Mouse (Mus musculus): Measurements from ENCODE around the gene Orai1. TPM values are rescaled to one million over a fixed set of nuclear protein-coding genes. Genes with fewer than 3 reads are reported as not detected.

The Orai1 gene
- polyA plus RNA-seq, 1 experiment from 2014 or later: 7.8 TPM

DNA sequence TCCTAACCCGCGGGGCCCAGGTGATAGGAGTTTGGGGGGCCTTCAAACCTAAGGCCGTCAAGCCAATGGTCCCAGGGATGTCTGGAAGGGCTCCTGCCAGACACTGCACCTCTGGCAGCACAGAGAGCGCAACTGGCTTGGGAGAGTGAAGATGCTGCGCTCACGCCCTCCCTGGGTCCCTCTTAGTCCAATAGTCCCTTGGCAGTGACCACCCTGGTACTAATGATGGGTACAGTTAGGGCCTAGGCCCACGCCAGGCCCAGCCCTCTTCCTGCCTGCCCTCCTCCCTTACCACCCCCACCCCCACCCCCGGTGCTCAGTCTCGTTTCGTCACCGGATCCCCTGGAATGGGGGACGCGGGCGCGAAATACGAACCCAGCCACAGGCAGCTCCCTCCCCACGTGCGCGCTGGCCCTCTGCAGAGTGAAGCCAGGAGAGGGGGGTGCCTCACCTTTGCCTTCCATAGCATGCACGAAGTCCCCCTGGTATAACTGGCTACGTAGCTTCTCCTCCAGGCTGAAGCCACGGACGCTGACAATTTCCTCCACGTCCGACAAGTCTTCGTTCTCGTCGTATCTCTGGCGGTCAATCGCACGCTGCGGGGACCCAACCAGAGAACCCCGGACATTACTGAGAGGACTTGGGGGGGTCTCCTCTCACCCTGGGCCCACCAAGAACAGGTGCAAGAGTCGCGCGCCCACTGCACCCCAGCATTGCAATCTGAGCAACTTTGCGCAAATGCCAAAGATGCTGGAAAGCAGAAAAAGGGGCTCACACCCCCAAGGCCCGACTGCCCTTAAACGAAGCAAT is 27.5 kb upstream of the Orai1 start:
- H3K27me3 ChIP-seq: peaks cover 50% of the 10 kb centered on the region
- 7% methylated on average over 39 of the region's 39 CpGs for WGBS (ENCODE audit: insufficient replicate concordance)
- no peaks in the 10 kb centered on the region for H3K9me3 ChIP-seq (replicated peaks)
- H3K36me3 ChIP-seq (replicated peaks): no peaks in the 10 kb centered on the region
- no peak overlapping the region for H3K27ac ChIP-seq (replicated peaks)
- H3K4me1 ChIP-seq (replicated peaks): peaks cover 43% of the 10 kb centered on the region
- H3K4me3 ChIP-seq (replicated peaks): peak overlapping the region; percentile 70
- H3K9ac ChIP-seq: peak overlapping the region; percentile 60
- H3K4me2 ChIP-seq: peak overlapping the region; percentile 91
- ATAC-seq (ENCODE audit: insufficient read depth): no peak

DNA sequence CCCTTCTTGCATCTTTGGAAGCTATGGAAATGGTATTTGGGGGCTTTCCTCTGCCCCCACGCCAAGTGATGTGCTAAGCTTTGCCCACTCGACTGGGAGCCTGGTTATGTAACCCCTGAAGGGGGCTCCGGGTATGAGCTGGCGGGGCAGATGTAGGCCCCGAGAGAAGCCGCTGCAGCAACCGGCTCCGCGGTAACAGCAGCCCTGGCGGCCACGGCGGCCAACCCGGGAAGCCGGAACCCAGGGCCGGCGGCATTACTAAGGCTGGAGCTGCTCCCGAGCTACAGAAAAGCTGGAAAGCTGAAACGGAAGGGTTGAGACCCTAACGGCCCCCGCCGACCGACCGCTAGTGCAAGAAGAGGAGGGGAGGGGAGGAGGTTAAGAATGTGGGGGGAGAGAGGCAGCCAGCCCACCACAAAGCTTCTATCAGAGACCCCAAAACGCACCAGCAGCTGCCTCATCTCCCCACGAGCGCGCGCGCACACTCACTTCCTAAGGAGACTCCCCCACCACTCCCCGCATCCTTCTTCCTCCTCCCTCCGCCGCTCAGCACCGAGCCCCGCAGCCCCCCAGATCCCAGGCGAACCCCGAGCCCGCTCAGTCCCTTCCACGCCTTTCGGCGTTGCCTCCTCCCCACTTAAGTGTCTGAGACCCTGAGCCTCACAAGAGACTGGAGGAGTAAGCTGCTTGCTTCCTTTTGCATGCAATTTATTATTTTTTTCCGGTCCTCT is 26.7 kb upstream of the Orai1 start:
- Histone ChIP-seq H3K9ac (peak overlapping the region; percentile 60), H3K36me3 (replicated peaks) (no peaks in the 10 kb centered on the region), H3K4me2 (peak overlapping the region; percentile 91), H3K9me3 (replicated peaks) (no peaks in the 10 kb centered on the region), H3K4me1 (replicated peaks) (peaks cover 43% of the 10 kb centered on the region), H3K4me3 (replicated peaks) (peak overlapping the region; percentile 70), H3K27me3 (peaks cover 50% of the 10 kb centered on the region), H3K27ac (replicated peaks) (0 out of 2 replicates have a peak overlapping the region, but pooled peaks have one; percentile 24)
- WGBS (ENCODE audit: insufficient replicate concordance): 1% methylated on average over 37 of the region's 41 CpGs
- peak; percentile 22; the same call in 1 of the 2 replicates for ATAC-seq (ENCODE audit: insufficient read depth)

DNA sequence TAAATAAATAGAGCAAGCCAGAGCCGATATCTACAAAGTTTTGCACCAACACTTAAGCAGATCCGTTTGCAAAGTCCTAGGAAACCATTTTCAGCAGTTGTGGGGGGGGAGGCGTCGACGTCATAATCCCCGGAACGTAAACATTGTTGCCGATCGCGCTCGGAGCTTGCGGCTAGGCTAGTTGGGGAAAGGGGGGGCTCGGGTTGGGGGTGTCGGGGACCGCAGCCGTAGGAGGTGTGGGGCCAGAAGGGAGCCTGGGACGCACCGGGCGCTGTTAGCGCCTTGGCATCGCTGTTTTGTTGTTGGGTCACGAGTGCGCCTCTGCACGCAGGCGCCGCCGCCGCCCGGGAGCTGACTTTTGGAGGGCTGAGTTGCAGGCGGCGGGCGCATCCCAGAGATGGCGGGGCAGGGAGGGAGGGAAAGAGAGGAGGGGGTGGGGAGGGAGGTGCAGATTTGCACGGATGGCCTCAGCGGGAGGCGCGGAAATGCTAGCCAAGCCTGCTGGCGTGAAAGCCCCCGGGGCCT is 25.8 kb upstream of the Orai1 start:
- ATAC-seq (ENCODE audit: insufficient read depth): peak; percentile 35; the same call in 1 of the 2 replicates
- H3K27ac ChIP-seq (replicated peaks): peak overlapping the region; percentile 66; the same call in 1 of the 2 replicates
- H3K9me3 ChIP-seq (replicated peaks): no peaks in the 10 kb centered on the region
- peaks cover 46% of the 10 kb centered on the region for H3K27me3 ChIP-seq
- peak overlapping the region; percentile 91 for H3K4me2 ChIP-seq
- H3K36me3 ChIP-seq (replicated peaks): no peaks in the 10 kb centered on the region
- peak overlapping the region; percentile 60 for H3K9ac ChIP-seq
- H3K4me3 ChIP-seq (replicated peaks): peak overlapping the region; percentile 70
- H3K4me1 ChIP-seq (replicated peaks): peaks cover 43% of the 10 kb centered on the region
- under 1% methylated on average over 39 of the region's 39 CpGs for WGBS (ENCODE audit: insufficient replicate concordance)

DNA sequence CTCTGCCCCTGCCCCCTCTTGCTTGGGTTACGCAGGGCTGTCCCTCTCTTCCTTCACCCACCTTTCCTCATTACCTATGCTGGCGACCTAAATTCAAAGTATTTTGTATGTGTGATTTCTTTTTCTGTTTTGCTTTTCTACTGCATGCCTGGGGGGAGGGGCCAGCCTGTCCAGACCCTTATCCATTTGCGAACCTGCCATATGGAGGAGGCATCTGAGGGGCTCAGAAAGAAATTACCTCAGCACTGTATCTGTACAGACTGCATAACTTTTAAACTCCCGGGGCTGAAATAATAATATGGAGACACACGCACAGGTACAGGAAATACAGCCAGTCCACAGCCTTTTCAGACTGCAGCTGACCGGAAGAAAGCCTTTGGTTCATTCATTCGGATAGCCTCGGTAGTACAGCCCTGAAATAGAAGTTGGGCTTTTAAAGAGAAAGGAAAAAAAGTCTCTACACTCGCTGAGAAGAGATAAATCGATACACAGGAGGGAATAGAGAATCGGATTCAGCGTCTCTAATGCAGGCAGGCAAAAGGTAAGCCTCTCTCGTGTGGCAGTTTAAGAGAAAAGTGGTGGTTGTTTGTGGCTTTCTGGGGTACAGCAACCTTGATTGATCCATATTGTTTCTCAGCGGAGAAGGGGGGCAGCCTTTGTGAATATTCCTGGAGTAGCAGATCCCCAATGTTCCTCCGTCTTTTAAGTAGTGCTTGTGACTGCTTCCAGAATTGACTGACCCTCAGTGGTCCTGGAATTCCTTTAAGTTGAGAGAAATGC is 25.1 kb upstream of the Orai1 start, which contains the start of gene Kdm2b:
Gene Kdm2b (minus strand): TSS at position 273 of the 780 bp plus-strand sequence.
- Histone ChIP-seq H3K9ac (peak within 1 kb of the TSS; percentile 60), H3K9me3 (replicated peaks) (no peaks in the 10 kb centered on the region), H3K4me2 (peak within 1 kb of the TSS; percentile 91), H3K36me3 (replicated peaks) (no peaks in the 10 kb centered on the region), H3K27ac (replicated peaks) (peak within 1 kb of the TSS; percentile 66; the same call in 1 of the 2 replicates), H3K27me3 (peaks cover 46% of the 10 kb centered on the region), H3K4me3 (replicated peaks) (peak within 1 kb of the TSS; percentile 70), H3K4me1 (replicated peaks) (peaks cover 46% of the 10 kb centered on the region)
- no peak for ATAC-seq (ENCODE audit: insufficient read depth)
- 8% methylated on average over 15 of the region's 15 CpGs for WGBS (ENCODE audit: insufficient replicate concordance)

DNA sequence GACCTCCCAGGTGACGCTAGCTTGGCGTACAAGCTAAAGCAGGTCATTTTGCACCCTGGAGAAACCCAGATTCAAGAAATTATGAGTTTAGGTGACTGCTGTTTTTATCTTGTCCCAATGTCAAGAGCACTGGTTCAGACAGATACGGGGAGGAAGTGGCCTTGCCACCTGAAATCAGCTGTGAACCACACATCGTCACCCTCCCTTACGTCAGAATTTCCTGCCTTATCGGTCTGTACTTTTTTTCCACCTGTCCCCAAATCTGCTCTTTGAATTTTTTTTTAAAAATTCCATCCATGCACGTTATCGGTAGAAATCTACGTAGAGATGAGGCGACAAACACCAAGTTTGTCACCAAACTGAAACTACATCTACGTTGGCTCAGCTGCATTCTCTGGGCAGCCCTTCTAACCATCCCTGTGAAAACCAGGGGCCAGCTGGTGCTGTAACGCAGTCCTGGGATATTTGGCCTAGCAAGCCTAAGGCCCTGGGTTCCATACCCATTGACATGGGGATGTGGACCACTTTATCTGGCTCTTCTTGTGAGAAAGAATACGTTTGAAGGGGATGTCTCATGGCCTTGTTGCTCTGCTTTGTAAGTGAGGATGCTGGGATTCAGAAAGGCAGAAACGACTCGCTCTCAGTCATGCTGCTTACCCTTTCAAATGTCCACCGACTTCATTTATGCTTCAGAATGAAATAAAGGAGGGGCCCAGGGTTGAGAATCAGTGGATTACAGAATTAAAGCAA is 24.3 kb upstream of the Orai1 start:
- peaks cover 46% of the 10 kb centered on the region for H3K27me3 ChIP-seq
- peak overlapping the region; percentile 70 for H3K4me3 ChIP-seq (replicated peaks)
- H3K9me3 ChIP-seq (replicated peaks): no peaks in the 10 kb centered on the region
- H3K4me1 ChIP-seq (replicated peaks): peaks cover 49% of the 10 kb centered on the region
- no peaks in the 10 kb centered on the region for H3K36me3 ChIP-seq (replicated peaks)
- H3K9ac ChIP-seq: no peak overlapping the region
- no peak for ATAC-seq (ENCODE audit: insufficient read depth)
- peak overlapping the region; percentile 91 for H3K4me2 ChIP-seq
- 24% methylated on average over 16 of the region's 16 CpGs for WGBS (ENCODE audit: insufficient replicate concordance)
- H3K27ac ChIP-seq (replicated peaks): no peak overlapping the region

DNA sequence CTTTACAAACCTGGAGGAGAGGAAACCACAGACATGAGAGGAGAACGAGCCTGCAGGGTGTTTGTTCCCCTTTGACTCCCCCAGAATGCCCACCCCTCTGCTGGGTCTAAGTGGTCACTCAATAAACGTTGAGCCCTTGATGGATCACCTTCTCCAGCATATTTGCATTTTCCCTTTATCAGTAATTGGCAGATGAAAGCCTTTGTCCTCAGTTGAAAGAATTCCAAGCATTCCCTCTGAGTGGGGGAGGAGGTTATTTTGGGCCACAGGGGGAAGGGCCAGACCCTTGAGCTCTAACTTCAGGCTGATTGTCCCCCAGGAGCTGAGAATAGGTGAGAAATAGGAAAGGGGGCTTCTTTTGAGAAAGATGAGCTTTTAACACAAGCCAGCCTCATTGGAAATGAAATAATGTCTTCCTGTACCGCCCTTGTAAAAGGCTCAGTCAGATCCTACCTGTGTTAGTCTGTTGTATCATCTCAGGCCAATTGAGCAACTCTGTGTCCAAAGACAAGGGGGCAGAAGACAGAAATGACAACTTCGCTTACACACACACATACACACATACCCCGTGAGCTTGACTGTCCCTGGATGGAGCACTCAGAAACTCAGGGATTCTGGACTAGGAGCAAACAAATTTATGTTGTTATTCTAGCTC is 23.4 kb upstream of the Orai1 start:
- WGBS (ENCODE audit: insufficient replicate concordance): 35% methylated on average over 5 of the region's 5 CpGs
- Histone ChIP-seq H3K4me1 (replicated peaks) (peaks cover 49% of the 10 kb centered on the region), H3K9me3 (replicated peaks) (no peaks in the 10 kb centered on the region), H3K4me3 (replicated peaks) (no peak overlapping the region), H3K4me2 (no peak overlapping the region), H3K9ac (no peak overlapping the region), H3K27me3 (peaks cover 40% of the 10 kb centered on the region), H3K27ac (replicated peaks) (no peak overlapping the region), H3K36me3 (replicated peaks) (no peaks in the 10 kb centered on the region)
- no peak for ATAC-seq (ENCODE audit: insufficient read depth)

DNA sequence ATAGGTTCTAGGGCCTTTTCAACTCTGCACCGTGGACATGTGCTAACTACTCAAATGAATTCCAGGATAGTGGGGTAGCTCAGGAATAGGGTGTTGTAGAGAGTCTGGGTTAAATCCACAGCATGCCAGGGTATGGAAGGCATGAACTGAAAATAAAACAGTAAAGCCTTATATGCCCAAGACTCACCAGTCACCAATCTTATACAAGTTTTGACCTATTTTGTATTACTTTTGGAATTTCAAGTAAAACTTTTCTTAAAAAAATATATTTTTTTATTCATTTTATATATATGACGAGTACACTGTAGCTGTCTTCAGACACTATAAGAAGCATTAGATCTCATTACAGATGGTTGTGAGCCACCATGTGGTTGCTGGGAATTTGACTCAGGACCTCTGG is 21.1 kb upstream of the Orai1 start:
- Histone ChIP-seq H3K36me3 (replicated peaks) (no peaks in the 10 kb centered on the region), H3K27ac (replicated peaks) (no peak overlapping the region), H3K27me3 (peaks cover 16% of the 10 kb centered on the region), H3K9ac (no peak overlapping the region; the same call in 1 of the 2 replicates), H3K4me2 (peak overlapping the region; percentile 52), H3K4me1 (replicated peaks) (peaks cover 28% of the 10 kb centered on the region), H3K4me3 (replicated peaks) (0 out of 2 replicates have a peak overlapping the region, but pooled peaks have one; percentile 26), H3K9me3 (replicated peaks) (no peaks in the 10 kb centered on the region)
- ATAC-seq (ENCODE audit: insufficient read depth): no peak
- WGBS (ENCODE audit: insufficient replicate concordance): 46% methylated on average over 2 of the region's 2 CpGs

DNA sequence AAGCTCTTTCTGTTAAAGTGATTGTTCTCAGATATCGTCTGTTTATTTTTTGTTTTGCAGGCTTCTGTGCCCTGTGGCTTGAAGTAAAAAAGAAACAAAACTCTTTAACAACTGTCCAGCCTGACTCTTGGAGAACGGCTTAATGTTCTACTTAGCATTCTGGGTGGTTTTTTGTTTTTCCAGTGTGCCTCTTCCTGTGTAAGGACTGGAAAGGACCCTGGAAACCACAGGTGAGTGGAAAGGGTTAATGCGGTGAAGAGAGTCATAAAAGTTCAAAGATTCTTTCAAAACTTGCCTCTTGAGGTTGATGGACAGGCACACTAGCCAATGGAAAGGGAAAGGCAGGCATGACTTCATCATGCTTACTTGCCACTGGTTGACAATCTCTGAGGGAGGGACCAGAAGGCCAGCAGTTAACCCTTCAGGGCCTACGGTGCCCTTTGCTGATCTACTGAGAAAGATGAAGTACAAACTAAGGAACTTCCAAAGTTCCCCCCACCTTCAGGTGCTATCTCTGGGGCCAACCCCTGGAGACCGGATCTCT is 20.5 kb upstream of the Orai1 start:
- H3K27ac ChIP-seq (replicated peaks): no peak overlapping the region; the same call in 1 of the 2 replicates
- no peaks in the 10 kb centered on the region for H3K36me3 ChIP-seq (replicated peaks)
- H3K4me1 ChIP-seq (replicated peaks): peaks cover 24% of the 10 kb centered on the region
- peaks cover 11% of the 10 kb centered on the region; the same call in 1 of the 2 replicates for H3K27me3 ChIP-seq
- peak overlapping the region; percentile 52 for H3K4me2 ChIP-seq
- H3K4me3 ChIP-seq (replicated peaks): 0 out of 2 replicates have a peak overlapping the region, but pooled peaks have one; percentile 26
- WGBS (ENCODE audit: insufficient replicate concordance): 10% methylated on average over 5 of the region's 5 CpGs
- peak; percentile 65; the same call in 1 of the 2 replicates for ATAC-seq (ENCODE audit: insufficient read depth)
- H3K9ac ChIP-seq: no peak overlapping the region; the same call in 1 of the 2 replicates
- H3K9me3 ChIP-seq (replicated peaks): no peaks in the 10 kb centered on the region

DNA sequence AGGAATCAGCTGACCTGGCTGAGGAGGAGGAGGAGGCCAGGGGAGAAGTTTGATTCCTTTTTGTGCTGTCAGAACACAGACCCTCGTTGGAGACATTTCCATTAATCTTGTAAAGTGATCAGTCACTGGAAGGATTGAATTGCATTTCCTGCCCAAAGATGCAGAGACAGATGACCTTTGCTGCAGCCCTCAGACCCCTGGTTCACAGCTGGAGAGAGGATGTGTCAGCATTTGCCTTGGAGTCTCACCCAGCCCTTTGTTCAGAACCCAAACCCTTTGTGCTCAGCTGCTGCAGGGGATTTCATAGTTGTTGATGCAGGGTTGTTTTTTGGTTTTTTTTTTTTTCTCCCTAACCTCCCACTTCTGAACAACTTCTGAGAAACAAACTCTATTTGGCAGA is 20.0 kb upstream of the Orai1 start:
- Histone ChIP-seq H3K4me1 (replicated peaks) (peaks cover 18% of the 10 kb centered on the region), H3K36me3 (replicated peaks) (no peaks in the 10 kb centered on the region), H3K4me2 (no peak overlapping the region), H3K9me3 (replicated peaks) (no peaks in the 10 kb centered on the region), H3K27me3 (peaks cover 9% of the 10 kb centered on the region; the same call in 1 of the 2 replicates), H3K4me3 (replicated peaks) (no peak overlapping the region), H3K27ac (replicated peaks) (no peak overlapping the region; the same call in 1 of the 2 replicates), H3K9ac (no peak overlapping the region)
- no peak for ATAC-seq (ENCODE audit: insufficient read depth)
- WGBS (ENCODE audit: insufficient replicate concordance): 0% methylated on average over 1 of the region's 1 CpGs

All from liver, embryonic 15.5 days (tissue).